Mouse (Mus musculus): Measurements from ENCODE around the gene Sema4d. TPM values are rescaled to one million over a fixed set of nuclear protein-coding genes. Genes with fewer than 3 reads are reported as not detected.
A peak's percentile ranks its signal among the peaks of the same experiment; 100 is the strongest.

Gene Sema4d
- polyA plus RNA-seq, 1 experiment from 2014 or later = 10.5 TPM

- Histone ChIP-seq H3K4me2 (peak within 1 kb of the TSS; percentile 93), H3K4me3 (peak within 1 kb of the TSS; percentile 71), H3K27me3 (no peaks in the 10 kb centered on the region), H3K36me3 (no peaks in the 10 kb centered on the region), H3K9me3 (no peaks in the 10 kb centered on the region), H3K9ac (peak within 1 kb of the TSS; percentile 80), H3K4me1 (replicated peaks) (peaks cover 9% of the 10 kb centered on the region), H3K27ac (peak within 1 kb of the TSS; percentile 66; the same call in 1 of the 2 replicates)
- peak; percentile 99 for ATAC-seq (ENCODE audit: low FRiP score)
- WGBS = under 1% methylated on average over 83 of the region's 83 CpGs
These were observed 148.4 kb downstream of the Sema4d start, which contains the start of gene Cks2 for GRCm38 (mm10) chr13:51644829-51645789. Gene Cks2 (plus strand): TSS chr13:51645232.

DNA sequence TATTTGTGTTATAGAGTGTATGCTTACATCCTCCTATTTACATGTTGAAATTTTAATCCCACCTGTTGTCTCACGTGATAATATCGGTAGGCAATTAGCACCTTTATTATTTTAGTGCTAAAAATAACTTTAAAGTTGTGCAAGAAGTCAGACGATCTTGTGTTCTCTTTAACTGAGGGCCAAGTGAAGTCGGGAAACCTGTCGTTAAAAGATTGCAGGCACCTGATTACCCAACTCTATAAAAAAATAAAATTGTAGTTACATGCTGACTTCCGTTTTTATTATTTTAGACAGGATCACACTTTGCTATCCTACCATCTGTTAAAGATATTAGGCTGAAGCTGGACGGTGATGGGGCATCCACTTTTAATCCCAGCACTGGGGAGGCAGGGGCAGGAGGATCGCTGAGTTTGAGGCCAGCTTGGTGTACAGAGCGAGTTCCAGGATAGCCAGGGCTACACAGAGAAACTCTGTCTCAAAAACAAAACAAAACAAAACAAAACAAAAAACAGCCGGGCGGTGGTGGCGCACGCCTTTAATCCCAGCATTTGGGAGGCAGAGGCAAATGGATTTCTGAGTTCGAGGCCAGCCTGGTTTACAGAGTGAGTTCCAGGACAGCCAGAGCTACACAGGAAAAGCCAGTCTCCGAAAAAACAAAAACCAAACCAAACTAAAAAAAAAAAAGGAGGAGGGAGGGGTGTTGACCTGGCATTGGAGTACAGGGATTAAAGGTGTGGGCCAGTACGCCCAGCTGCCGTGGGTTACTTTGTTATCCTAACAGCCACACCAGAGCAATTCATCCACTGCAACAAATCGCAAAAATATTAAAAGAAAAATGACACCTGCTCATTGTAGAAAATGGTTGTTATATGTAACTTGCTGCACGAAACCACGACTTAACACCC is 149.4 kb downstream of the Sema4d start:
- peak overlapping the region; percentile 80 for H3K9ac ChIP-seq
- WGBS = 52% methylated on average over 20 of the region's 20 CpGs
- H3K4me3 ChIP-seq = peak overlapping the region; percentile 71
- peak; percentile 44 for ATAC-seq (ENCODE audit: low FRiP score)
- no peaks in the 10 kb centered on the region for H3K27me3 ChIP-seq
- H3K27ac ChIP-seq = peak overlapping the region; percentile 66; the same call in 1 of the 2 replicates
- H3K4me1 ChIP-seq (replicated peaks) = peaks cover 9% of the 10 kb centered on the region
- H3K36me3 ChIP-seq = no peaks in the 10 kb centered on the region
- H3K9me3 ChIP-seq = no peaks in the 10 kb centered on the region
- peak overlapping the region; percentile 93 for H3K4me2 ChIP-seq

DNA sequence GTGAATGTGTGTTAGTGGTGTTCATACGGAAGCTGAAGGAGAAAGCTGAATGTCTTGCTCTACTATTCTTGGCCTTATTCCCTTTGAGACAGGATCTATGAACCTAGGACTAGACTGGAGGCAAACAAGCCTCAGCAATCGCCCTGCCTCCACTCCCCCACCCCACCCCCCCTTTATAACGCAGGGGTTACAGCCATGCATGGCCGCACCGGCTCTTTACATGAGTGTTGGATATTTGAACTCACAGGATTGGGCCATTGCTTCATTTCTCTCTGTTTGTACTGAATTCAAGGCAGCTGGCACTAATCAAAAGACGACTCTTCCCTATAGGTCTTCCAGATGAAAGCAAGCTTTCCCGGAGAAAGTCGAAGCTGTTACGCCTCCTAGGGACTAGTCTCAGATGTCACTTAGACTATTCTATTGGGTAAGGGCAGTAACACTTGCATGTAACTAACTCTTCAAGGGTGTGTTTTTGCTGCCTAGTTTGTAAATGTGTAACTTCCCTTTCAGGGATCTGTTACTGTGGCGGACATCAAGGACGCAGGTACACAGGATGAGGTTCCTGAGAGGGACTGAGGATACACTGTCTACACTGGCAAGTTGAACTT is 151.3 kb downstream of the Sema4d start:
- Histone ChIP-seq H3K4me3 (no peak overlapping the region), H3K9me3 (no peaks in the 10 kb centered on the region), H3K36me3 (no peaks in the 10 kb centered on the region), H3K27me3 (no peaks in the 10 kb centered on the region), H3K4me2 (no peak overlapping the region), H3K9ac (no peak overlapping the region), H3K4me1 (replicated peaks) (peaks cover 9% of the 10 kb centered on the region), H3K27ac (no peak overlapping the region)
- no peak for ATAC-seq (ENCODE audit: low FRiP score)
- WGBS = 40% methylated on average over 11 of the region's 11 CpGs

- no peak overlapping the region for H3K4me3 ChIP-seq
- no peak overlapping the region for H3K27ac ChIP-seq
- H3K27me3 ChIP-seq = no peaks in the 10 kb centered on the region
- no peak overlapping the region for H3K9ac ChIP-seq
- H3K4me2 ChIP-seq = no peak overlapping the region
- no peaks in the 10 kb centered on the region for H3K36me3 ChIP-seq
- no peak for ATAC-seq (ENCODE audit: low FRiP score)
- WGBS = 95% methylated on average over 3 of the region's 3 CpGs
- no peaks in the 10 kb centered on the region for H3K9me3 ChIP-seq
- peaks cover 9% of the 10 kb centered on the region for H3K4me1 ChIP-seq (replicated peaks)
These were observed 152.1 kb downstream of the Sema4d start for GRCm38 (mm10) chr13:51641424-51641823.

DNA sequence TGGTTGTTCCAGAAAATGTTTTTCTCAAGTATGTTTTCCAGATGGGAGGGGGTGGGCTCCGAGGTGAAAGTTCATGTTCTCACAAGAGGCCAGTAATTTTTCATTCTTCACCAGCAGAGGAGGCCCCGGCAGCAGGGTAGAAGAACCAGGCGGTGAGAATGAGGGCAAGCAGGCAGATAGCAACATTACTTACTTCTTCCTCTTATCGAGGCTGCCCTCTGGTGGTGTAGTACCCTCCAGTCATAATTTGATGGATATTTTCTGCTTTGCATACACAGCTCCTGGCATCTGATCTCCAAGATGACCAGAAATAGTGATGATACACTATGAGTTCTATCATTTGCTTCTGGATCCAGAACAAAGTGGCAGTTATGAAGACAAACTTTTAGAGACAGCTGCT is 154.6 kb downstream of the Sema4d start:
- no peaks in the 10 kb centered on the region for H3K27me3 ChIP-seq
- no peak for ATAC-seq (ENCODE audit: low FRiP score)
- H3K4me2 ChIP-seq = no peak overlapping the region
- no peak overlapping the region for H3K9ac ChIP-seq
- H3K36me3 ChIP-seq = no peaks in the 10 kb centered on the region
- H3K4me1 ChIP-seq (replicated peaks) = no peaks in the 10 kb centered on the region
- H3K4me3 ChIP-seq = no peak overlapping the region
- 92% methylated on average over 4 of the region's 4 CpGs for WGBS
- H3K27ac ChIP-seq = no peak overlapping the region
- no peaks in the 10 kb centered on the region for H3K9me3 ChIP-seq

Small RNA genes within 50 kb of the gene (microRNA-seq; reads per million reads assigned to microRNA genes)
- gene Gm23566 = not detected

Other genes with a start within 250 kb of the Sema4d start
- 4.1 and 4.2 TPM in 2 replicates for gene Shc3, start 224.3 kb downstream of the Sema4d start, polyA plus RNA-seq (2015; fragmentation: Nextera tagmentation; extraction: Ambion mirVana)
- 76.0 and 78.7 TPM in 2 replicates for gene Cks2, start 148.5 kb downstream of the Sema4d start, polyA plus RNA-seq (2015; fragmentation: Nextera tagmentation; extraction: Ambion mirVana)
- gene Secisbp2, start 142.1 kb downstream of the Sema4d start, polyA plus RNA-seq (2015; fragmentation: Nextera tagmentation; extraction: Ambion mirVana) = 31.9 and 33.1 TPM in 2 replicates
- 113 and 116 TPM in 2 replicates for gene Gadd45g, start 52.9 kb upstream of the Sema4d start, polyA plus RNA-seq (2015; fragmentation: Nextera tagmentation; extraction: Ambion mirVana)

All from hindbrain, embryonic 13.5 days (tissue).